Mouse (Mus musculus): ENCODE measurements at regions not wholly inside any gene's neighbourhood (a gene's known extent, or its start where the extent isn't known, plus 50 kb on each side); places are given as distances from the start of the nearest gene placed in this dataset.

GRCm38 (mm10) chr3:52857076-52857475 is 160.0 kb downstream of the Cog6 start:
- H3K36me3 ChIP-seq = no peaks in the 10 kb centered on the region
- no peaks in the 10 kb centered on the region for H3K27me3 ChIP-seq
- H3K27ac ChIP-seq = no peak overlapping the region
- no peaks in the 10 kb centered on the region for H3K9me3 ChIP-seq
- WGBS = 41% methylated on average over 3 of the region's 3 CpGs
- H3K4me1 ChIP-seq (replicated peaks) = no peaks in the 10 kb centered on the region
- no peak overlapping the region for H3K9ac ChIP-seq
- H3K4me3 ChIP-seq = no peak overlapping the region
- H3K4me2 ChIP-seq = no peak overlapping the region
- ATAC-seq (ENCODE audit: low FRiP score) = no peak

DNA sequence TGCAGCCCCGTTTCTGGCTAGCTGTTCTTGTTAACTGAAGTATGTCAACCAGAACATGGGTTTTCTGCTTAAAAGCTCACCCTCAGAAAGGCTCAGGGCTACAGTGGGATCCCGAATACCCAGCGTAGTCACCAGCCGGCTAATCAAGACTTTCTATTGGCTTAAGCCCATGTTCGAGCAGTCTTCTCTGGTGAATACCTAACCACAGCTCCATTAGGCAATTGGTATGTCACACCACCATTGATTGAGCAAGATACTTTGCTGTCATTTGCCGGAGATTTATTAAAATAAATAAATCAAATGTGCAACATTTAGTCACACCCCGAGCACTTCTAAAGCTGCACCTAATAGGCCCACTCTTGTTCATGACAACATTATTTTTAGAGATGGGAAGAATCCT is 162.5 kb downstream of the Cog6 start:
- no peak overlapping the region for H3K9ac ChIP-seq
- no peaks in the 10 kb centered on the region for H3K9me3 ChIP-seq
- H3K36me3 ChIP-seq = no peaks in the 10 kb centered on the region
- H3K27me3 ChIP-seq = no peaks in the 10 kb centered on the region
- no peak for ATAC-seq (ENCODE audit: low FRiP score)
- no peak overlapping the region for H3K4me2 ChIP-seq
- no peaks in the 10 kb centered on the region for H3K4me1 ChIP-seq (replicated peaks)
- 91% methylated on average over 7 of the region's 7 CpGs for WGBS
- no peak overlapping the region for H3K27ac ChIP-seq
- H3K4me3 ChIP-seq = no peak overlapping the region

DNA sequence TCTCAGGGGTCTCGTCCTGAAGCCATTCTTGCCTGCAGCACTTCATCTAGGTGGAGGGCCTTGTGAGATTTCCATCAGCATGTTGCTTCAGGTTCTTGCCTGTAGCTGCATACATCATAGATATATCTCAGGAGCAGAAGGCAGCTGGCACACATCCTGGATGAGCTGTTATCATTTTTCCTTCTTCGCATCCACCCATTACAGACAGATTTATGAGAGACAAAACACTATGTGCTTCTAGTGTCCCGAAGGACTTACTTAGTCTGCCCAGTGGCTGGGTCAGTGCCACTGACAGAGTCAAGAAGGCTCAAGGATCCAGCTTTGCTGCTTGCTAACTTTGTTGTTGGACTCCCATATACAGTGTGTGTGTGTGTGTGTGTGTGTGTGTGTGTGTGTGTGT is 163.9 kb downstream of the Cog6 start:
- Histone ChIP-seq H3K36me3 (no peaks in the 10 kb centered on the region), H3K9ac (no peak overlapping the region), H3K27ac (no peak overlapping the region), H3K27me3 (no peaks in the 10 kb centered on the region), H3K9me3 (no peaks in the 10 kb centered on the region), H3K4me2 (no peak overlapping the region), H3K4me3 (no peak overlapping the region), H3K4me1 (replicated peaks) (no peaks in the 10 kb centered on the region)
- WGBS = 87% methylated on average over 3 of the region's 3 CpGs
- no peak for ATAC-seq (ENCODE audit: low FRiP score)

DNA sequence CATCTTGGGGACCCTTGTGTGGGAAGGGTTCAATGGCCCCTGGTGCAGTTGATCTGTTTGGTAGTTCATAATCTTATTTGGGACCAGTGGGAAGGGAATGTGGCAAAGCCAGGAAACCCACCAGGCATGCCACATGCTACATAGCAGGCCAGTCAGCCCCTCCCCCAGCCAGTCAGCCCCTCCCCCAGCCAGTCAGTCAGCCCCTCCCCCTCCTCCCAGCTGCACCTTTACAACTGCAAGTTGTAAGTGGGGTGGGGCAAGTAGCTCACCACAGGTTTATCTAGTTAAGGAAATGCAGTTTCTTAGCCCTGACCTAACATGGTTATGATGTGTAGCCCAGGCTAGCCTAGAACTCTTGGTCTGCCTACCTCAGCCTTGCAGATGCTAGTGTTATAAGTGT is 171.9 kb downstream of the Cog6 start:
- Histone ChIP-seq H3K27me3 (0 out of 2 replicates have a peak, but pooled peaks cover 7% of the 10 kb centered on the region), H3K9ac (no peak overlapping the region), H3K4me1 (replicated peaks) (no peaks in the 10 kb centered on the region), H3K36me3 (no peaks in the 10 kb centered on the region), H3K4me3 (no peak overlapping the region), H3K9me3 (no peaks in the 10 kb centered on the region), H3K27ac (no peak overlapping the region), H3K4me2 (no peak overlapping the region)
- ATAC-seq (ENCODE audit: low FRiP score) = no peak

DNA sequence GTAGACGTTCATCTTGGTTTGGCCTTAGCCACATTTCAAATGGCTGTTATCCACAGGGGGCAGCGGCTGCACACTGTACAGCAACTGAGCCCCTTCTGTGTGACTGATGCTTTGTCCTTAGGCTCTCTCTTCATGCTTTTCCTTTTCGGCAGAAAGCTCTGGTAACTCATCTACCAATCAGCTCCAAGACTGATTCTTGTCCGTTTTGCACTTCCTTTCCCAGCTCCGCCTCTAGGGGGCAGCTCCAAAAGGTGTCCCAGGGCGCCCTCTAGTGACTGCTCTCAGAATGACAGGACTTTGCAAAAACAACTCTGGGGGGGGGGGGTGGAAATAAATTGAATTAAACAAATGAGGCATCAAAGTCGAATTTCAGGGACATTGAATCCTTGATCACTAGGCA is 173.0 kb downstream of the Cog6 start:
- no peak overlapping the region for H3K27ac ChIP-seq
- no peaks in the 10 kb centered on the region for H3K4me1 ChIP-seq (replicated peaks)
- H3K27me3 ChIP-seq = peaks cover 13% of the 10 kb centered on the region; the same call in 1 of the 2 replicates
- H3K4me3 ChIP-seq = no peak overlapping the region
- no peak for ATAC-seq (ENCODE audit: low FRiP score)
- no peaks in the 10 kb centered on the region for H3K9me3 ChIP-seq
- H3K9ac ChIP-seq = no peak overlapping the region
- H3K36me3 ChIP-seq = no peaks in the 10 kb centered on the region
- WGBS = 26% methylated on average over 7 of the region's 7 CpGs
- no peak overlapping the region for H3K4me2 ChIP-seq

DNA sequence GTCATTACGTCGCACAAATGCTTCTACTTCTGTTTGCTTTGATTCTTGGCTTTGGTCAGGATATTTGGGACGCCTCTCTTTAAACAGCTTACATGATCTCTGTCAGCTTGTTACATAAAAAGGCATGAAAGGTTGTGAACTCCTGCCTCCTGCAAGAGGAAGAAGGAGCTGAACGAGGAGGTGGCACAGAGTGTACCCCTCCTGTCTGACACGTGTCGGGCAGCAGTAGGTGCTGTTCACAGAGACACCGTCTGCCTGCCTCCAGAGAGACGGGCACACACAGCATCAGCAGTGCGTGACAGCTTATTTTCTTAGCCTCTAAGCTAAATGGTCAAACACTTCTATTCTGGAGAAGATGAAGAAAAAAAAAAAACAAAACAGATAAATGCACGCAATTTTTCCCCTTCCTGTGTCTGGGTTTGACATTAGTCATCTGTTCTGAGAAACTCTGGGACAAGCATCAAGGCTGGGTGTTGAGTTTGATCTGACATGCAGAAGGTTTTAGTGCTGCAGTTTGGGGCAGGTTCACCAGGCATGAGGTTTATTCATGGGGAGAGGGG is 174.1 kb downstream of the Cog6 start:
- 81% methylated on average over 10 of the region's 10 CpGs for WGBS
- Histone ChIP-seq H3K4me1 (replicated peaks) (peaks cover 8% of the 10 kb centered on the region), H3K27ac (no peak overlapping the region), H3K9me3 (no peaks in the 10 kb centered on the region), H3K4me3 (no peak overlapping the region), H3K27me3 (peaks cover 15% of the 10 kb centered on the region; the same call in 1 of the 2 replicates), H3K4me2 (no peak overlapping the region), H3K36me3 (no peaks in the 10 kb centered on the region), H3K9ac (no peak overlapping the region)
- ATAC-seq (ENCODE audit: low FRiP score) = no peak

DNA sequence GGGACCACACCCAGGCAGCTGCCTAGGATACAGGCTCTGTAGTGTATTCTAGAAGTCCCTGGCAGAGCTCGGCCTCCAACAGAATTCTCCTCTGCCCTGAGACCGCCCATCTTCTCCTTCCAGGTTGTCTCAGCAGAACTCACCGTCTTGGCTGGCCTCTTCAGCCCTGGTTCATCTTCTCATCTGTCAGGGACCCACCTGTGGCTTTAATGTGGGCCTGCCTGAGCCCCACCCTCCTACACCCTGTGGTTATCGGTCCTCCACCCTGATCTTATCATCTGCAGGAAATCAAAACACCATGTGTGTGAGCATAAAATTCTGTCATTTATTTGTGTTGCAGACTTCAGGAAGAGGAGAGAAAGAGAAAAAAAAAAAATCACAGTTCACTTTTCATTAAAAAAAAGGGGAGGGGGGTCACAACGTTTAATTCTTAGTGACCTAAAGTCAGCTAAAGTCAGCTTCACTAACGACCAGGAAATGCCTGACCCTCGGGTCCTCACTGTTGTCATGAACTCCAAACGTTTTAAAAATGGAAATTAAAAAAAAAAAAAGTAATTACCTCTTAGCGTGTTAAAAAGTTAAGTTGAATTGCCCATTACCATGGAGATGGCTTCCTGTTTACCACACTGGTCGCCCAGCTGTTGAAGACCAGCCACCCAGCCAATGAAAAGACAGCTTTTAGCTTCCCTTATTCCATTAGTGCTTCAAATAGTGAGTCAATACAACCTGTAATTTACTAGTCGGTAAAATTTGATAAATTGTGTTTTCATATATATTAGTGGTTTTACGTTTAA is 176.7 kb downstream of the Cog6 start:
- no peak overlapping the region for H3K4me2 ChIP-seq
- 70% methylated on average over 12 of the region's 12 CpGs for WGBS
- H3K9me3 ChIP-seq = no peaks in the 10 kb centered on the region
- no peaks in the 10 kb centered on the region for H3K36me3 ChIP-seq
- peaks cover 15% of the 10 kb centered on the region; the same call in 1 of the 2 replicates for H3K27me3 ChIP-seq
- peaks cover 19% of the 10 kb centered on the region for H3K4me1 ChIP-seq (replicated peaks)
- H3K9ac ChIP-seq = no peak overlapping the region
- H3K4me3 ChIP-seq = no peak overlapping the region
- ATAC-seq (ENCODE audit: low FRiP score) = no peak
- H3K27ac ChIP-seq = no peak overlapping the region

- Histone ChIP-seq H3K27ac (no peak overlapping the region), H3K9ac (no peak overlapping the region), H3K4me1 (replicated peaks) (peaks cover 19% of the 10 kb centered on the region), H3K4me2 (no peak overlapping the region), H3K27me3 (peaks cover 15% of the 10 kb centered on the region; the same call in 1 of the 2 replicates), H3K9me3 (no peaks in the 10 kb centered on the region), H3K4me3 (no peak overlapping the region), H3K36me3 (no peaks in the 10 kb centered on the region)
- no peak for ATAC-seq (ENCODE audit: low FRiP score)
- WGBS = 37% methylated on average over 14 of the region's 14 CpGs
These were observed 179.0 kb downstream of the Cog6 start for GRCm38 (mm10) chr3:52838020-52838419.

GRCm38 (mm10) chr3:52837527-52837926 is 179.5 kb downstream of the Cog6 start:
- no peak overlapping the region for H3K4me2 ChIP-seq
- H3K9ac ChIP-seq = no peak overlapping the region
- no peak overlapping the region for H3K27ac ChIP-seq
- H3K36me3 ChIP-seq = no peaks in the 10 kb centered on the region
- no peak overlapping the region for H3K4me3 ChIP-seq
- H3K9me3 ChIP-seq = no peaks in the 10 kb centered on the region
- H3K4me1 ChIP-seq (replicated peaks) = peaks cover 19% of the 10 kb centered on the region
- H3K27me3 ChIP-seq = peaks cover 15% of the 10 kb centered on the region; the same call in 1 of the 2 replicates
- 10% methylated on average over 4 of the region's 4 CpGs for WGBS
- ATAC-seq (ENCODE audit: low FRiP score) = no peak

- H3K4me3 ChIP-seq = no peak overlapping the region
- 11% methylated on average over 8 of the region's 8 CpGs for WGBS
- H3K27me3 ChIP-seq = peaks cover 14% of the 10 kb centered on the region; the same call in 1 of the 2 replicates
- no peaks in the 10 kb centered on the region for H3K9me3 ChIP-seq
- ATAC-seq (ENCODE audit: low FRiP score) = no peak
- H3K9ac ChIP-seq = no peak overlapping the region
- no peak overlapping the region for H3K27ac ChIP-seq
- H3K4me2 ChIP-seq = no peak overlapping the region
- H3K4me1 ChIP-seq (replicated peaks) = peaks cover 19% of the 10 kb centered on the region
- no peaks in the 10 kb centered on the region for H3K36me3 ChIP-seq
These were observed 180.3 kb downstream of the Cog6 start for GRCm38 (mm10) chr3:52836780-52837179.

GRCm38 (mm10) chr3:52832421-52832820 is 184.6 kb downstream of the Cog6 start:
- peaks cover 5% of the 10 kb centered on the region for H3K4me1 ChIP-seq (replicated peaks)
- H3K36me3 ChIP-seq = no peaks in the 10 kb centered on the region
- no peaks in the 10 kb centered on the region for H3K27me3 ChIP-seq
- ATAC-seq (ENCODE audit: low FRiP score) = no peak
- H3K4me3 ChIP-seq = no peak overlapping the region
- WGBS = 84% methylated on average over 5 of the region's 5 CpGs
- no peaks in the 10 kb centered on the region for H3K9me3 ChIP-seq
- H3K27ac ChIP-seq = no peak overlapping the region
- no peak overlapping the region for H3K4me2 ChIP-seq
- no peak overlapping the region for H3K9ac ChIP-seq

GRCm38 (mm10) chr3:52831986-52832385 is 185.1 kb downstream of the Cog6 start:
- WGBS = 89% methylated on average over 1 of the region's 1 CpGs
- H3K4me3 ChIP-seq = no peak overlapping the region

GRCm38 (mm10) chr3:52830101-52830500 is 186.9 kb downstream of the Cog6 start:
- Histone ChIP-seq H3K4me1 (replicated peaks) (no peaks in the 10 kb centered on the region), H3K4me3 (no peak overlapping the region), H3K4me2 (no peak overlapping the region), H3K9ac (no peak overlapping the region), H3K9me3 (no peaks in the 10 kb centered on the region), H3K36me3 (no peaks in the 10 kb centered on the region), H3K27ac (no peak overlapping the region), H3K27me3 (no peaks in the 10 kb centered on the region)
- 87% methylated on average over 3 of the region's 3 CpGs for WGBS
- no peak for ATAC-seq (ENCODE audit: low FRiP score)

More at GRCm38 (mm10) chr3:52831986-52832385, 185.1 kb downstream of the Cog6 start:
- Histone ChIP-seq H3K9me3 (no peaks in the 10 kb centered on the region), H3K27me3 (no peaks in the 10 kb centered on the region), H3K4me1 (replicated peaks) (0 out of 2 replicates have a peak, but pooled peaks cover 3% of the 10 kb centered on the region), H3K27ac (no peak overlapping the region), H3K4me2 (no peak overlapping the region), H3K9ac (no peak overlapping the region), H3K36me3 (no peaks in the 10 kb centered on the region)
- ATAC-seq (ENCODE audit: low FRiP score) = no peak

Measured in hindbrain, embryonic 13.5 days (tissue).